ENCODE assay signal across 16 mouse cellular contexts in genomic region chr3:119183261-119183660, GRCm38 (mm10).
"Had no signal": no experiment of that assay in that cellular context is flagged by ENCODE, and none has a peak within 500 bp of the region (broad histone marks: within the 10 kb centered on the region; RNA-seq: fewer than 3 reads in every experiment).

No protein-coding gene starts in this region.

- H3K9ac ChIP-seq: neural tube, embryonic 13.5 days; neural tube, embryonic 15.5 days; stomach, embryonic 15.5 days had no signal

- DNase-seq: retina, postnatal 1 day; right cerebral cortex, adult 18-20 months; right cerebral cortex, postnatal 14 days; right cerebral cortex, postnatal 25 days; right cerebral cortex, postnatal 4 days; spleen, adult 18-20 months; thymus, adult 18-20 months; thymus, adult 2 months; thymus, postnatal 14 days; thymus, postnatal 25 days; thymus, postnatal 36 days; thymus, postnatal 4 days had no signal

- H3K27ac ChIP-seq: neural tube, embryonic 13.5 days; neural tube, embryonic 15.5 days; stomach, embryonic 15.5 days; stomach, postnatal 0 days had no signal

- H3K9me3 ChIP-seq: neural tube, embryonic 13.5 days; neural tube, embryonic 15.5 days; stomach, embryonic 15.5 days had no signal

- H3K36me3 ChIP-seq: neural tube, embryonic 13.5 days; neural tube, embryonic 15.5 days; stomach, embryonic 15.5 days had no signal

- H3K4me2 ChIP-seq: neural tube, embryonic 13.5 days; neural tube, embryonic 15.5 days; stomach, embryonic 15.5 days had no signal

- H3K4me3 ChIP-seq: neural tube, embryonic 13.5 days; neural tube, embryonic 15.5 days; stomach, embryonic 15.5 days had no signal

- H3K4me1 ChIP-seq: neural tube, embryonic 13.5 days; neural tube, embryonic 15.5 days; stomach, embryonic 15.5 days had no signal

- H3K27me3 ChIP-seq: neural tube, embryonic 13.5 days; neural tube, embryonic 15.5 days; stomach, embryonic 15.5 days had no signal
